Mouse (Mus musculus) heart, embryonic 16.5 days (tissue): ENCODE measurements around the gene Map3k12. TPM values are rescaled to one million over a fixed set of nuclear protein-coding genes. Genes with fewer than 3 reads are reported as not detected.

Experiments
- polyA plus RNA-seq: library from polyadenylated mRNA; unstranded; fragments of >200 nt; fragmentation: Nextera tagmentation; extraction: Ambion mirVana; gene quantifications from 2 replicates; pipeline ENCODE4 v1.2.1, GENCODE M21; 2015

Map3k12 gene
- polyA plus RNA-seq, 1 experiment from 2014 or later, result 10.3 TPM

Other genes with a start within 250 kb of the Map3k12 start
- gene Gm9918, start 246.5 kb downstream of the Map3k12 start, polyA plus RNA-seq, result 0.11 and 0.12 TPM in 2 replicates
- gene Mfsd5, start 237.6 kb downstream of the Map3k12 start, polyA plus RNA-seq, result 43.8 and 49.4 TPM in 2 replicates
- 18.2 and 21.1 TPM in 2 replicates for gene Espl1, start 220.8 kb downstream of the Map3k12 start, polyA plus RNA-seq
- 274 and 277 TPM in 2 replicates for gene Pfdn5, start 190.9 kb downstream of the Map3k12 start, polyA plus RNA-seq
- gene Myg1, start 185.4 kb downstream of the Map3k12 start, polyA plus RNA-seq, result 56.6 and 67.9 TPM in 2 replicates
- 49.3 and 55.6 TPM in 2 replicates for gene Aaas, start 166.3 kb downstream of the Map3k12 start, polyA plus RNA-seq
- 0.11 and 0.20 TPM in 2 replicates for gene Sp7, start 149.9 kb downstream of the Map3k12 start, polyA plus RNA-seq
- gene Sp1, start 110.9 kb downstream of the Map3k12 start, polyA plus RNA-seq, result 5.0 and 5.5 TPM in 2 replicates
- 6.6 and 7.6 TPM in 2 replicates for gene Amhr2, start 71.7 kb downstream of the Map3k12 start, polyA plus RNA-seq
- 86.7 and 92.2 TPM in 2 replicates for gene Prr13, start 58.0 kb downstream of the Map3k12 start, polyA plus RNA-seq
- 136 and 140 TPM in 2 replicates for gene Pcbp2, start 46.5 kb downstream of the Map3k12 start, polyA plus RNA-seq
- 4.1 TPM in 1 of 2 replicates, not detected in the other for gene Gm10337, start 13.3 kb downstream of the Map3k12 start, polyA plus RNA-seq
- gene Tarbp2, start 1.1 kb upstream of the Map3k12 start, polyA plus RNA-seq, result 88.1 and 95.1 TPM in 2 replicates
- gene Npff, start 7.9 kb upstream of the Map3k12 start, polyA plus RNA-seq, result 2.1 and 2.6 TPM in 2 replicates
- not detected in 2 replicates for gene Gm28047, start 108.0 kb upstream of the Map3k12 start, polyA plus RNA-seq
- 27.7 and 31.3 TPM in 2 replicates for gene Atf7, start 108.4 kb upstream of the Map3k12 start, polyA plus RNA-seq
- 62.2 and 66.0 TPM in 2 replicates for gene Atp5g2, start 155.3 kb upstream of the Map3k12 start, polyA plus RNA-seq
- 84.4 and 85.7 TPM in 2 replicates for gene Calcoco1, start 205.1 kb upstream of the Map3k12 start, polyA plus RNA-seq